Mouse (Mus musculus): Measurements from ENCODE around the gene Zfand3.

DNA sequence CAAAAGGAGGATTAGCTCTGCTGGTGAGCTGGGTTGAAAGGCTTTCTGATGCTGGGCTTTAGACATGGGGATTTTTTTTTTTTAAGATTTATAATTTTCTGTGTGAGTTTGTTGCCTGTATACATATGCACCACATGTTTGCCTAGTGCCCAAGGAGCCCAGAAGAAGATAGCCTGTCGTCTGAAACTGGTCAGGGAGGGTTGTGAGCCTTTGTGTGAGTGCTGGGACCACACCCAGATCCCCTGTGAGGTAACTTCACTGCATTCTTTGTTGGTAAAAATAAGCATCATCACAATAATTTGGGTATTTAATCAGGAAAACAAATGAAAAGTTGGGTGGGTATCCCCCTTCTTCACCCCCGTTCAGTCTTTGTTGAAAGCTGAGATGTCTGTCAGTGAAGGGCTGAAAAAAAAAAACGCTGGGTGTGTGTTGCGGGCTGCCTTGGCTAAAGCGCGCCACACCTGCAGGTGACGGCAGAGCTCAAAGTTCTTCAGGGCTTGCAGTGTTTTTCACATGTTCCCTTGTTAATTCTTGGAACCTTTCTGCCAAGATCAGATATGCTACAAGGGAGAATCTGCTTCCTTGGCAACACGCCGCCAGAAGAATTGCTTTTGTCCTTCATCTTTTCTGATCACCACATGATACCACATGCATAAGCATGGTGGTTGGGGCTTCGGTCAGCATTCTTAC lies 154.0 kb downstream of the Zfand3 start:
- TF ChIP-seq POLR2A (IDR thresholded peaks at IDR 0.05; ENCODE audit: control insufficient read depth, low read depth, low read length) (no peak), CTCF (IDR thresholded peaks at IDR 0.05; ENCODE audit: control insufficient read depth, insufficient read depth, insufficient replicate concordance, low read depth, low read length) (no peak)
